In genomic region chr1:80115913-80116312, GRCm38 (mm10) we compare ENCODE assay signal across 26 mouse cellular contexts.
"Had no signal": no experiment of that assay in that cellular context is flagged by ENCODE, and none has a peak within 500 bp of the region (broad histone marks: within the 10 kb centered on the region; RNA-seq: fewer than 3 reads in every experiment).

No protein-coding gene starts in this region.

- H3K9ac ChIP-seq: intestine, embryonic 15.5 days; kidney, embryonic 15.5 days; limb, embryonic 13.5 days; liver, embryonic 12.5 days; liver, embryonic 15.5 days; lung, embryonic 15.5 days; neural tube, embryonic 12.5 days; stomach, embryonic 15.5 days had no signal

- H3K9me3 ChIP-seq: intestine, embryonic 15.5 days; kidney, embryonic 15.5 days; limb, embryonic 10.5 days; limb, embryonic 13.5 days; liver, embryonic 12.5 days; liver, embryonic 15.5 days; lung, embryonic 15.5 days; neural tube, embryonic 12.5 days; stomach, embryonic 15.5 days had no signal

- H3K4me1 ChIP-seq: intestine, embryonic 15.5 days; kidney, embryonic 15.5 days; limb, embryonic 10.5 days; limb, embryonic 13.5 days; liver, embryonic 12.5 days; liver, embryonic 15.5 days; lung, embryonic 15.5 days; megakaryocyte, embryonic 14.5 days; neural tube, embryonic 12.5 days; stomach, embryonic 15.5 days had no signal

- H3K4me3 ChIP-seq: intestine, embryonic 15.5 days; kidney, embryonic 15.5 days; left cerebral cortex, adult 2 months; limb, embryonic 10.5 days; limb, embryonic 13.5 days; liver, embryonic 12.5 days; liver, embryonic 15.5 days; lung, embryonic 15.5 days; megakaryocyte, embryonic 14.5 days; myocyte; neural tube, embryonic 12.5 days; stomach, embryonic 15.5 days had no signal

- DNase-seq: kidney, adult 11 months; kidney, adult 8-10 months; kidney, postnatal 10 days; kidney, postnatal 36 days; layer of hippocampus, postnatal 36 days; liver; lung, adult 18-20 months; lung, postnatal 10 days; lung, postnatal 36 days; right cerebral cortex, adult 18-20 months; right cerebral cortex, postnatal 14 days; right cerebral cortex, postnatal 4 days; thymus, postnatal 25 days had no signal

- ATAC-seq: intestine, embryonic 15.5 days; liver, embryonic 12.5 days had no signal

- H3K36me3 ChIP-seq: intestine, embryonic 15.5 days; kidney, embryonic 15.5 days; limb, embryonic 10.5 days; limb, embryonic 13.5 days; liver, embryonic 12.5 days; liver, embryonic 15.5 days; lung, embryonic 15.5 days; neural tube, embryonic 12.5 days; stomach, embryonic 15.5 days had no signal

- H3K27me3 ChIP-seq: intestine, embryonic 15.5 days; kidney, embryonic 15.5 days; limb, embryonic 13.5 days; liver, embryonic 12.5 days; liver, embryonic 15.5 days; lung, embryonic 15.5 days; megakaryocyte, embryonic 14.5 days; neural tube, embryonic 12.5 days; stomach, embryonic 15.5 days had no signal

- H3K4me2 ChIP-seq: intestine, embryonic 15.5 days; kidney, embryonic 15.5 days; limb, embryonic 13.5 days; liver, embryonic 12.5 days; liver, embryonic 15.5 days; lung, embryonic 15.5 days; midbrain, embryonic 11.5 days; neural tube, embryonic 12.5 days; stomach, embryonic 15.5 days had no signal

- H3K27ac ChIP-seq: intestine, embryonic 15.5 days; kidney, embryonic 15.5 days; left cerebral cortex, adult 2 months; limb, embryonic 10.5 days; limb, embryonic 13.5 days; liver, embryonic 12.5 days; liver, embryonic 15.5 days; lung, embryonic 15.5 days; neural tube, embryonic 12.5 days; stomach, embryonic 15.5 days had no signal
